In the genomic region with DNA sequence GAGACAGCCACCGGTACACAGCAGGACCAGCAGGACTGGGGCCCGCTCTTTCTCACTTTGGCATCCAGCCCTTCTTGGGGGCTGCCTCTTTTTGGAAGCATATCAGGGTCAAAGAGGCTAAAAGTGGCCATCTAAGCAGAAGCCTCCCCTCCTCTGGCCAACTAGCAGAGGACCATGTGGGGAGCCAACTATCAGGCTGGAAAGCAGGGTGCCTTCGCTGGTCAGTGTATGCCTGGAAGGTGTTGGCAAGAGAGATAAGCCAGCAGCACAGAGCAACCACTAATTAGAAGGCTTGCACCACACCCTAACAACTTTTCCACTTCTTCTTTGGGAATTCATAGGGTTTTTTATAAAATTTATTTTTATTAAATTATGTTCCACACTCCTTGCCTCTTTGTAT, we compare ENCODE assay signal across 8 mouse cellular contexts. TPM values are rescaled to one million over a fixed set of nuclear protein-coding genes. Genes with fewer than 3 reads are reported as not detected.
DNase-seq lines count a peak whose midpoint lies in the region; ATAC-seq and TF ChIP-seq lines count a peak whose summit lies in the region.

No protein-coding gene starts in this region.

- H3K4me3 ChIP-seq in lung, embryonic 15.5 days: peak overlapping the region; percentile 52
- H3K4me3 ChIP-seq in limb, embryonic 12.5 days (replicated peaks): peak overlapping the region; percentile 48
- peak overlapping the region; percentile 12; the same call in 1 of the 2 replicates for H3K4me3 ChIP-seq in small intestine, adult 2 months (ENCODE audit: low read depth, low read length)

- H3K9me3 ChIP-seq in lung, embryonic 15.5 days: no peaks in the 10 kb centered on the region
- no peaks in the 10 kb centered on the region for H3K9me3 ChIP-seq in limb, embryonic 12.5 days

- TF ChIP-seq CTCF in small intestine, adult 2 months (IDR thresholded peaks at IDR 0.05; ENCODE audit: extremely low read depth, insufficient read length, insufficient replicate concordance, low read depth, low read length): no peak

- peak overlapping the region; percentile 81 for H3K27ac ChIP-seq in lung, embryonic 15.5 days
- peak overlapping the region; percentile 95 for H3K27ac ChIP-seq in limb, embryonic 12.5 days
- H3K27ac ChIP-seq in small intestine, adult 2 months (ENCODE audit: insufficient read depth, low read depth, low read length): 0 out of 2 replicates have a peak overlapping the region, but pooled peaks have one; percentile 40

- no peak for TF ChIP-seq POLR2A in small intestine, adult 2 months (IDR thresholded peaks at IDR 0.05; ENCODE audit: low read depth, low read length)

- 0 out of 2 replicates have a peak, but pooled peaks have one; percentile 7 for ATAC-seq in cerebellum, adult (ENCODE audit: insufficient number of reproducible peaks, low FRiP score, low TSS enrichment)
- ATAC-seq in lung, embryonic 15.5 days (ENCODE audit: borderline replicate concordance, extremely low read depth, low FRiP score, low TSS enrichment): peak; percentile 10; the same call in 1 of the 2 replicates
- ATAC-seq in limb, embryonic 12.5 days (ENCODE audit: insufficient number of reproducible peaks, insufficient read depth, low FRiP score, low TSS enrichment, low read depth): no peak

- peaks cover 36% of the 10 kb centered on the region for H3K4me1 ChIP-seq in lung, embryonic 15.5 days
- peaks cover 41% of the 10 kb centered on the region for H3K4me1 ChIP-seq in limb, embryonic 12.5 days (replicated peaks)
- H3K4me1 ChIP-seq in small intestine, adult 2 months (ENCODE audit: control insufficient read depth, insufficient read depth, insufficient read length, low read length): no peaks in the 10 kb centered on the region

- no peaks in the 10 kb centered on the region for H3K36me3 ChIP-seq in lung, embryonic 15.5 days
- H3K36me3 ChIP-seq in limb, embryonic 12.5 days: no peaks in the 10 kb centered on the region
- H3K36me3 ChIP-seq in small intestine, adult 2 months (ENCODE audit: control insufficient read depth, insufficient read depth, low read length): no peaks in the 10 kb centered on the region

- H3K9ac ChIP-seq in lung, embryonic 15.5 days: peak overlapping the region; percentile 57
- peak overlapping the region; percentile 72; the same call in 1 of the 2 replicates for H3K9ac ChIP-seq in limb, embryonic 12.5 days (replicated peaks)

- no peak for DNase-seq in cerebellum, adult 11-12 months
- no peak for DNase-seq in lung, postnatal 25 days (ENCODE audit: low spot score)
- no peak for DNase-seq in frontal cortex, postnatal 36 days (ENCODE audit: low spot score in 2 of 2)
- DNase-seq in adrenal gland, postnatal 36 days: no peak

- peak overlapping the region; percentile 67 for H3K4me2 ChIP-seq in lung, embryonic 15.5 days
- H3K4me2 ChIP-seq in limb, embryonic 12.5 days: peak overlapping the region; percentile 88

- 26% methylated on average over 3 of the region's 3 CpGs for WGBS in lung, embryonic 15.5 days
- WGBS in limb, embryonic 12.5 days: 17% methylated on average over 3 of the region's 3 CpGs
- WGBS in small intestine, adult 2 months: 21% methylated on average over 3 of the region's 3 CpGs

- no peaks in the 10 kb centered on the region for H3K27me3 ChIP-seq in lung, embryonic 15.5 days
- H3K27me3 ChIP-seq in limb, embryonic 12.5 days: no peaks in the 10 kb centered on the region
- H3K27me3 ChIP-seq in small intestine, adult 2 months (ENCODE audit: control insufficient read depth, insufficient read depth, low read length): peaks cover 5% of the 10 kb centered on the region; the same call in 1 of the 2 replicates

RNA-seq across cellular contexts. Expression of a gene that starts 0.3 kb away (rescaled TPM):
- 14.0 and 15.8 TPM in 2 replicates for polyA plus RNA-seq in lung, embryonic 15.5 days (2015; fragmentation: Nextera tagmentation; extraction: Ambion mirVana)
- 10.7 and 11.1 TPM in 2 replicates for polyA plus RNA-seq in limb, embryonic 12.5 days (2016; fragmentation: Nextera tagmentation; extraction: Ambion mirVana)
- 2.3 and 3.6 TPM in 2 replicates for polyA plus RNA-seq in small intestine, adult 2 months (2012; rRNA removed)
- total RNA-seq in adrenal gland, postnatal 36 days (2021): 10 to 100 TPM; 26.6 to 34.9 TPM

RNA-seq across cellular contexts. Expression of a gene that starts 50.4 kb away (rescaled TPM):
- polyA plus RNA-seq in lung, embryonic 15.5 days (2015; fragmentation: Nextera tagmentation; extraction: Ambion mirVana): 3.6 and 4.7 TPM in 2 replicates
- polyA plus RNA-seq in limb, embryonic 12.5 days (2016; fragmentation: Nextera tagmentation; extraction: Ambion mirVana): 3.0 and 4.7 TPM in 2 replicates
- polyA plus RNA-seq in small intestine, adult 2 months (2012; rRNA removed): 0.05 TPM in 2 replicates
- 1 to 10 TPM in 1 of 2 experiments, under 1 TPM in 1; 0.23 to 1.1 TPM for total RNA-seq in adrenal gland, postnatal 36 days (2021)

Comparison
In these comparisons a context has a peak if more than half of its experiments do, and no peak if none do; other contexts are left out.
1. H3K27ac ChIP-seq: peak in every context shown above with its lines; median percentile 95 in limb, embryonic 12.5 days; 81 in lung, embryonic 15.5 days; 40 in small intestine, adult 2 months.